Mouse (Mus musculus): ENCODE results near the gene Fxyd7. TPM values are rescaled to one million over a fixed set of nuclear protein-coding genes. Genes with fewer than 3 reads are reported as not detected.
A peak's percentile ranks its signal among the peaks of the same experiment; 100 is the strongest.

Fxyd7 gene
- polyA plus RNA-seq, 1 experiment: 1.0 TPM

GRCm38 (mm10) chr7:31077885-31078445, 26.7 kb upstream of the Fxyd7 start:
- TF ChIP-seq GATA1 (IDR thresholded peaks at IDR 0.05; ENCODE audit: borderline replicate concordance, low read length) (no peak), FLI1 (IDR thresholded peaks at IDR 0.05; ENCODE audit: low read length) (no peak)
- Histone ChIP-seq H3K4me1 (peaks cover 3% of the 10 kb centered on the region; the same call in 1 of the 2 replicates), H3K9me3 (peaks cover 5% of the 10 kb centered on the region), H3K4me3 (replicated peaks) (no peak overlapping the region), H3K27me3 (replicated peaks) (peaks cover 45% of the 10 kb centered on the region), H3K36me3 (replicated peaks; ENCODE audit: low read length) (no peaks in the 10 kb centered on the region)

- Histone ChIP-seq H3K9me3 (peaks cover 9% of the 10 kb centered on the region), H3K4me1 (no peaks in the 10 kb centered on the region), H3K4me3 (replicated peaks) (no peak overlapping the region), H3K27me3 (replicated peaks) (peaks cover 43% of the 10 kb centered on the region), H3K36me3 (replicated peaks; ENCODE audit: low read length) (no peaks in the 10 kb centered on the region)
- no peak for TF ChIP-seq GATA1 (IDR thresholded peaks at IDR 0.05; ENCODE audit: borderline replicate concordance, low read length)
- no peak for TF ChIP-seq FLI1 (IDR thresholded peaks at IDR 0.05; ENCODE audit: low read length)
Measured at GRCm38 (mm10) chr7:31077470-31077869, 26.2 kb upstream of the Fxyd7 start.

- peaks cover 51% of the 10 kb centered on the region for H3K27me3 ChIP-seq (replicated peaks)
- no peaks in the 10 kb centered on the region for H3K36me3 ChIP-seq (replicated peaks; ENCODE audit: low read length)
- no peak for TF ChIP-seq FLI1 (IDR thresholded peaks at IDR 0.05; ENCODE audit: low read length)
- no peak for TF ChIP-seq GATA1 (IDR thresholded peaks at IDR 0.05; ENCODE audit: borderline replicate concordance, low read length)
- H3K9me3 ChIP-seq: peaks cover 11% of the 10 kb centered on the region
- H3K4me3 ChIP-seq (replicated peaks): no peak within 1 kb of the TSS
- H3K4me1 ChIP-seq: no peaks in the 10 kb centered on the region
Measured at GRCm38 (mm10) chr7:31076492-31076891, 25.2 kb upstream of the Fxyd7 start, which contains the start of gene Fxyd3. Gene Fxyd3, minus strand, starts transcription at chr7:31076704.

- peaks cover 6% of the 10 kb centered on the region for H3K9me3 ChIP-seq
- no peaks in the 10 kb centered on the region for H3K4me1 ChIP-seq
- no peaks in the 10 kb centered on the region for H3K36me3 ChIP-seq (replicated peaks; ENCODE audit: low read length)
- no peak overlapping the region for H3K4me3 ChIP-seq (replicated peaks)
- peaks cover 60% of the 10 kb centered on the region for H3K27me3 ChIP-seq (replicated peaks)
- TF ChIP-seq FLI1 (IDR thresholded peaks at IDR 0.05; ENCODE audit: low read length) (no peak), GATA1 (IDR thresholded peaks at IDR 0.05; ENCODE audit: borderline replicate concordance, low read length) (no peak)
Measured at GRCm38 (mm10) chr7:31074713-31075069, 23.4 kb upstream of the Fxyd7 start.

GRCm38 (mm10) chr7:31074061-31074712, 22.9 kb upstream of the Fxyd7 start:
- Histone ChIP-seq H3K4me3 (replicated peaks) (no peak overlapping the region), H3K36me3 (replicated peaks; ENCODE audit: low read length) (no peaks in the 10 kb centered on the region), H3K9me3 (peaks cover 6% of the 10 kb centered on the region), H3K27me3 (replicated peaks) (peaks cover 61% of the 10 kb centered on the region), H3K4me1 (no peaks in the 10 kb centered on the region)
- no peak for TF ChIP-seq FLI1 (IDR thresholded peaks at IDR 0.05; ENCODE audit: low read length)

GRCm38 (mm10) chr7:31073546-31073945, 22.3 kb upstream of the Fxyd7 start:
- no peaks in the 10 kb centered on the region for H3K4me1 ChIP-seq
- no peak for TF ChIP-seq FLI1 (IDR thresholded peaks at IDR 0.05; ENCODE audit: low read length)
- TF ChIP-seq GATA1 (IDR thresholded peaks at IDR 0.05; ENCODE audit: borderline replicate concordance, low read length): no peak
- H3K9me3 ChIP-seq: peaks cover 6% of the 10 kb centered on the region
- H3K4me3 ChIP-seq (replicated peaks): no peak overlapping the region
- H3K36me3 ChIP-seq (replicated peaks; ENCODE audit: low read length): no peaks in the 10 kb centered on the region
- peaks cover 66% of the 10 kb centered on the region for H3K27me3 ChIP-seq (replicated peaks)

- Histone ChIP-seq H3K27me3 (replicated peaks) (peaks cover 70% of the 10 kb centered on the region), H3K36me3 (replicated peaks; ENCODE audit: low read length) (no peaks in the 10 kb centered on the region), H3K9me3 (peaks cover 6% of the 10 kb centered on the region), H3K4me3 (replicated peaks) (no peak overlapping the region), H3K4me1 (peaks cover 4% of the 10 kb centered on the region; the same call in 1 of the 2 replicates)
- TF ChIP-seq FLI1 (IDR thresholded peaks at IDR 0.05; ENCODE audit: low read length) (no peak), GATA1 (IDR thresholded peaks at IDR 0.05; ENCODE audit: borderline replicate concordance, low read length) (no peak)
Measured at GRCm38 (mm10) chr7:31072326-31072725, 21.1 kb upstream of the Fxyd7 start.

GRCm38 (mm10) chr7:31070324-31070723, 19.1 kb upstream of the Fxyd7 start:
- TF ChIP-seq FLI1 (IDR thresholded peaks at IDR 0.05; ENCODE audit: low read length) (no peak), GATA1 (IDR thresholded peaks at IDR 0.05; ENCODE audit: borderline replicate concordance, low read length) (no peak)
- peaks cover 4% of the 10 kb centered on the region; the same call in 1 of the 2 replicates for H3K4me1 ChIP-seq
- H3K27me3 ChIP-seq (replicated peaks): peaks cover 70% of the 10 kb centered on the region

GRCm38 (mm10) chr7:31069491-31069890, 18.2 kb upstream of the Fxyd7 start:
- H3K36me3 ChIP-seq (replicated peaks; ENCODE audit: low read length): no peaks in the 10 kb centered on the region
- H3K27me3 ChIP-seq (replicated peaks): peaks cover 77% of the 10 kb centered on the region
- TF ChIP-seq GATA1 (IDR thresholded peaks at IDR 0.05; ENCODE audit: borderline replicate concordance, low read length): no peak
- TF ChIP-seq FLI1 (IDR thresholded peaks at IDR 0.05; ENCODE audit: low read length): no peak
- peaks cover 4% of the 10 kb centered on the region; the same call in 1 of the 2 replicates for H3K4me1 ChIP-seq
- H3K9me3 ChIP-seq: peaks cover 6% of the 10 kb centered on the region
- no peak overlapping the region for H3K4me3 ChIP-seq (replicated peaks)

More at GRCm38 (mm10) chr7:31070324-31070723, 19.1 kb upstream of the Fxyd7 start:
- H3K4me3 ChIP-seq (replicated peaks): peak overlapping the region; percentile 10
- H3K36me3 ChIP-seq (replicated peaks; ENCODE audit: low read length): no peaks in the 10 kb centered on the region
- peaks cover 6% of the 10 kb centered on the region for H3K9me3 ChIP-seq

- Histone ChIP-seq H3K4me3 (replicated peaks) (no peak overlapping the region), H3K9me3 (peaks cover 6% of the 10 kb centered on the region), H3K4me1 (peaks cover 4% of the 10 kb centered on the region; the same call in 1 of the 2 replicates), H3K36me3 (replicated peaks; ENCODE audit: low read length) (no peaks in the 10 kb centered on the region), H3K27me3 (replicated peaks) (peaks cover 83% of the 10 kb centered on the region)
- no peak for TF ChIP-seq FLI1 (IDR thresholded peaks at IDR 0.05; ENCODE audit: low read length)
- no peak for TF ChIP-seq GATA1 (IDR thresholded peaks at IDR 0.05; ENCODE audit: borderline replicate concordance, low read length)
Measured at GRCm38 (mm10) chr7:31067836-31068235, 16.6 kb upstream of the Fxyd7 start.
